Mouse (Mus musculus): Measurements from ENCODE around the gene Lrrc4. TPM values are rescaled to one million over a fixed set of nuclear protein-coding genes. Genes with fewer than 3 reads are reported as not detected.

Lrrc4 gene
- total RNA-seq, 2 experiments from 2014 or later = 96.2 to 98.8 TPM

GRCm38 (mm10) chr6:28640088-28640487 lies 191.5 kb downstream of the Lrrc4 start:
- peak in 1 of 2 experiments; percentile 9 for DNase-seq (ENCODE audit: low spot score in 2 of 2)
- TF ChIP-seq CTCF (conservative IDR thresholded peaks at IDR 0.05) = no peak
- Histone ChIP-seq H3K4me3 (no peak overlapping the region), H3K27ac (peak overlapping the region; percentile 64)

- H3K27ac ChIP-seq = no peak overlapping the region
- TF ChIP-seq CTCF (conservative IDR thresholded peaks at IDR 0.05) = no peak
- DNase-seq (ENCODE audit: low spot score in 2 of 2) = peak in 1 of 2 experiments; percentile 2
These were observed 195.8 kb downstream of the Lrrc4 start for GRCm38 (mm10) chr6:28635531-28636348.

GRCm38 (mm10) chr6:28635092-28635491 lies 196.5 kb downstream of the Lrrc4 start:
- TF ChIP-seq CTCF (conservative IDR thresholded peaks at IDR 0.05) = no peak
- no peak overlapping the region for H3K4me3 ChIP-seq

More at GRCm38 (mm10) chr6:28635531-28636348, 195.8 kb downstream of the Lrrc4 start:
- H3K4me3 ChIP-seq = no peak overlapping the region

GRCm38 (mm10) chr6:28633656-28634055 lies 197.9 kb downstream of the Lrrc4 start:
- Histone ChIP-seq H3K4me3 (no peak overlapping the region), H3K27ac (peak overlapping the region; percentile 43)
- peak in 1 of 2 experiments; percentile 8 for DNase-seq (ENCODE audit: low spot score in 2 of 2)
- no peak; the same call in 1 of the 2 replicates for TF ChIP-seq CTCF (conservative IDR thresholded peaks at IDR 0.05)

More at GRCm38 (mm10) chr6:28635092-28635491, 196.5 kb downstream of the Lrrc4 start:
- DNase-seq (ENCODE audit: low spot score in 2 of 2) = no peak
- H3K27ac ChIP-seq = no peak overlapping the region

GRCm38 (mm10) chr6:28633120-28633519 lies 198.4 kb downstream of the Lrrc4 start:
- H3K27ac ChIP-seq = peak overlapping the region; percentile 43
- H3K4me3 ChIP-seq = no peak overlapping the region
- DNase-seq (ENCODE audit: low spot score in 2 of 2) = peak in 1 of 2 experiments; percentile 9
- 0 out of 2 replicates have a peak, but pooled peaks have one; percentile 5 for TF ChIP-seq CTCF (conservative IDR thresholded peaks at IDR 0.05)

- H3K27ac ChIP-seq = 0 out of 2 replicates have a peak overlapping the region, but pooled peaks have one; percentile 19
- no peak for TF ChIP-seq CTCF (conservative IDR thresholded peaks at IDR 0.05)
- DNase-seq (ENCODE audit: low spot score in 2 of 2) = no peak
- H3K4me3 ChIP-seq = no peak overlapping the region
These were observed 200.6 kb downstream of the Lrrc4 start for GRCm38 (mm10) chr6:28630926-28631325.

- peak overlapping the region; percentile 19 for H3K27ac ChIP-seq
- TF ChIP-seq CTCF (conservative IDR thresholded peaks at IDR 0.05) = no peak
- peak in 1 of 2 experiments; percentile 29 for DNase-seq (ENCODE audit: low spot score in 2 of 2)
- no peak overlapping the region for H3K4me3 ChIP-seq
These were observed 201.7 kb downstream of the Lrrc4 start for GRCm38 (mm10) chr6:28629866-28630265.

GRCm38 (mm10) chr6:28628408-28628807 lies 203.1 kb downstream of the Lrrc4 start:
- no peak for TF ChIP-seq CTCF (conservative IDR thresholded peaks at IDR 0.05)

GRCm38 (mm10) chr6:28622963-28623362 lies 208.6 kb downstream of the Lrrc4 start:
- DNase-seq (ENCODE audit: low spot score in 2 of 2) = no peak

More at GRCm38 (mm10) chr6:28628408-28628807, 203.1 kb downstream of the Lrrc4 start:
- Histone ChIP-seq H3K4me3 (no peak overlapping the region), H3K27ac (no peak overlapping the region)
- no peak for DNase-seq (ENCODE audit: low spot score in 2 of 2)

GRCm38 (mm10) chr6:28622522-28622921 lies 209.0 kb downstream of the Lrrc4 start:
- TF ChIP-seq CTCF (conservative IDR thresholded peaks at IDR 0.05) = no peak

More at GRCm38 (mm10) chr6:28622963-28623362, 208.6 kb downstream of the Lrrc4 start:
- H3K27ac ChIP-seq = peak overlapping the region; percentile 49; the same call in 1 of the 2 replicates
- TF ChIP-seq CTCF (conservative IDR thresholded peaks at IDR 0.05) = no peak
- no peak overlapping the region for H3K4me3 ChIP-seq

GRCm38 (mm10) chr6:28621961-28622360 lies 209.6 kb downstream of the Lrrc4 start:
- no peak overlapping the region for H3K27ac ChIP-seq
- no peak overlapping the region for H3K4me3 ChIP-seq
- no peak for TF ChIP-seq CTCF (conservative IDR thresholded peaks at IDR 0.05)
- no peak for DNase-seq (ENCODE audit: low spot score in 2 of 2)

More at GRCm38 (mm10) chr6:28622522-28622921, 209.0 kb downstream of the Lrrc4 start:
- no peak overlapping the region for H3K4me3 ChIP-seq
- DNase-seq (ENCODE audit: low spot score in 2 of 2) = no peak
- peak overlapping the region; percentile 49; the same call in 1 of the 2 replicates for H3K27ac ChIP-seq

GRCm38 (mm10) chr6:28621431-28621830 lies 210.1 kb downstream of the Lrrc4 start:
- DNase-seq (ENCODE audit: low spot score in 2 of 2) = no peak
- H3K4me3 ChIP-seq = no peak overlapping the region
- H3K27ac ChIP-seq = no peak overlapping the region
- no peak for TF ChIP-seq CTCF (conservative IDR thresholded peaks at IDR 0.05)

GRCm38 (mm10) chr6:28618751-28619153 lies 212.8 kb downstream of the Lrrc4 start:
- DNase-seq (ENCODE audit: low spot score in 2 of 2) = peak in 1 of 2 experiments; percentile 34
- H3K27ac ChIP-seq = peak overlapping the region; percentile 78
- no peak for TF ChIP-seq CTCF (conservative IDR thresholded peaks at IDR 0.05)
- H3K4me3 ChIP-seq = no peak overlapping the region

Data from layer of hippocampus, adult 2 months (tissue).